Mouse (Mus musculus) effector memory CD4-positive, alpha-beta T cell, adult 7 months (primary cell): ENCODE results near the gene Atxn7l1. TPM values are rescaled to one million over a fixed set of nuclear protein-coding genes. Genes with fewer than 3 reads are reported as not detected.

ENCODE experiments used
- polyA plus RNA-seq: library from polyadenylated mRNA; unstranded; fragments of 100-300 nt; shearing (Covaris generic); gene quantifications from one replicate; pipeline ENCODE4 v1.2.1, GENCODE M21; 2017

The Atxn7l1 gene
- 104 TPM for polyA plus RNA-seq

DNA sequence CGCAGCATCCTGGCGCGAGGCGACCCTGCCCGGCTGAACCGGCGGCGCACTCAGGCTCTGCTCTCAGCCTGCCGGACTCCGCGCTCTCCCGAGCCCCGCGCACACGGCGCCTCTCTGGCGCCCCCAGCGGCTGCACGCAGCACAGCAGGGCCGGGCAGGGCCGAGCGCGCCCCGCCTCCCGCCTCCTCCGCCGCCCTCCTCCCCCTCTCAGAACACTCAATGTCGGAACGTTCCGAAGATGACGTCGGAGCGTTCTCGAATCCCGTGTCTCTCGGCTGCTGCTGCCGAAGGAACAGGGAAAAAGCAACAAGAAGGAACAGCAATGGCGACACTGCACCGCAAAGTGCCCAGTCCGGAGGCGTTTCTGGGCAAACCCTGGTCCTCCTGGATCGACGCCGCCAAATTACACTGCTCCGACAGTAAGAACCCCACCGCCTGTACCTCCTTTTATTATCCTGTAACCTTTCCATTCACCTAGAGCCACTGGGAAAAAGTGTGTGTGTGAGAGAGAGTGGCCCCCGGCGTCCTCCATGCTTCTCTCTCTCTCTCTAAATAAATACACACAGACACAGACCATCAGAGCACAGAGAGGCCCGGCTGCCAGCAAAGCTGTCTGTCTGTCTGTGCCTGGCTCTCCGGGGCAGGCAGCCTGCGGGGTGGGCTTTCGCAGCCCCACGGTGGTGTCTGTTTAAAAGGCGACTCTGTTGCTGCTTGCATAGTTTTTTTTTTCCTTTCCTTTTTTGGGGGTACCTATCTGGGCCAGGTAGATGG lies at the start of gene Atxn7l1:
TSS of gene Atxn7l1 (plus strand) at position 197 of the 771 bp plus-strand sequence.

GRCm38 (mm10) chr12:33394804-33395623 lies 247.5 kb downstream of the Atxn7l1 start, which contains the start of gene Efcab10:
Gene Efcab10, plus strand, starts transcription at chr12:33394854.

Other genes with a start within 250 kb of the Atxn7l1 start
- 37.3 TPM for gene Sypl, start 193.8 kb upstream of the Atxn7l1 start, polyA plus RNA-seq
- 0.20 TPM for gene Cdhr3, start 54.8 kb upstream of the Atxn7l1 start, polyA plus RNA-seq
- gene Efcab10, start 247.2 kb downstream of the Atxn7l1 start, polyA plus RNA-seq, result not detected